Mouse (Mus musculus) kidney, adult 2 months (tissue): Measurements from ENCODE around the gene Uhrf2. TPM values are rescaled to one million over a fixed set of nuclear protein-coding genes. Genes with fewer than 3 reads are reported as not detected.
"Not testable (repeated sequence)": the region's sequence is repeated elsewhere in the genome, so short reads cannot be mapped to it uniquely, and the experiment has no call there.

Experiments
- DNase-seq: peaks from one replicate; pipeline ENCODE4 v3.0.0; 2021
- H3K27ac ChIP-seq: fragments of 200-500 bp; 2 replicates; pipeline ENCODE4 v1.5.1; 2012; ENCODE audit warnings: low read depth, low read length, control low read depth, inconsistent platforms; ENCODE audit not compliant: insufficient read depth
- H3K27me3 ChIP-seq: fragments of 200-500 bp; replicated peaks from 2 replicates; pipeline ENCODE4 v1.6.1; 2012; ENCODE audit warnings: mild to moderate bottlenecking, moderate library complexity, low read length, inconsistent platforms; ENCODE audit not compliant: control insufficient read depth, insufficient read depth
- H3K36me3 ChIP-seq: fragments of 200-500 bp; 2 replicates; pipeline ENCODE4 v1.6.1; 2012; ENCODE audit warnings: mild to moderate bottlenecking, moderate library complexity, low read length, inconsistent platforms; ENCODE audit not compliant: control insufficient read depth, insufficient read depth
- H3K4me1 ChIP-seq: fragments of 200-500 bp; 2 replicates; pipeline ENCODE4 v1.6.1; 2011; ENCODE audit warnings: low read length; ENCODE audit not compliant: control insufficient read depth, insufficient read depth
- H3K4me3 ChIP-seq: fragments of 200-500 bp; 2 replicates; pipeline ENCODE4 v1.5.1; 2011; ENCODE audit warnings: mild to moderate bottlenecking, low read depth, low read length, control low read depth; ENCODE audit not compliant: insufficient read depth
- CTCF ChIP-seq: fragments of 200-500 bp; conservative IDR thresholded peaks from 2 replicates; pipeline ENCODE4 v1.5.1; 2011; ENCODE audit warnings: low read depth, mild to moderate bottlenecking, control low read depth, low read length, moderate library complexity, mixed read lengths; ENCODE audit not compliant: insufficient read depth, insufficient read length
- POLR2A ChIP-seq: fragments of 200-500 bp; IDR thresholded peaks from one replicate; pipeline ENCODE4 v1.6.1; 2011; ENCODE audit warnings: low read depth, low read length, control low read depth
- WGBS: fragments of 180-500 bp; shearing (Covaris S2); methylation state at CpG from one replicate; pipeline ENCODE4 v1.1.7; 2018; 5-methylcytosine and 5-hydroxymethylcytosine counted together
- polyA plus RNA-seq: library from polyadenylated mRNA; depleted of rRNA; stranded (reverse); fragments of >200 nt; gene quantifications from 2 replicates; pipeline ENCODE4 v1.2.3, GENCODE M21; 2012

The Uhrf2 gene
- polyA plus RNA-seq, 1 experiment, result 26.5 TPM

DNA sequence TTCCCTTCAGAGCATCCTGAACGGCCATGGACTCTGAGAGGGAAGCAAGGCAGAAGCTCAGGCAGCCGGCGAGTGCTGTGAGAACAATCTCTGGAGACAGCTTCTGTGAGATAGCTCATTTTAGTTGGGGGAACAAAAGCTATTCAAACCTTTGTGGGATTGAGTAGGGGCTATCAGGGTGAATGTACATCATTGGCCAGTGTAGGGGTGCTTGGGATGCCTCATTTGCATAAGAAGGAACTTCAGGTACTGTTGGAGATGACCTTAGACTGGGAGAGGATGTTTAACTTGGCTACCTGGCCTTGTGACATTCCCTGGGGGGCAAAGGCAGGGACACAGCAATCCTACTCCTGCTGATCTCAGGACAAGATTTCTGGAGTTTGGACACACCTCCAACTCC lies 23.9 kb upstream of the Uhrf2 start:
- 83% methylated on average over 3 of the region's 3 CpGs for WGBS
- no peaks in the 10 kb centered on the region for H3K36me3 ChIP-seq
- H3K27ac ChIP-seq, result no peak overlapping the region
- no peaks in the 10 kb centered on the region for H3K4me1 ChIP-seq
- no peaks in the 10 kb centered on the region for H3K27me3 ChIP-seq
- no peak for DNase-seq
- no peak overlapping the region for H3K4me3 ChIP-seq
- TF ChIP-seq POLR2A, result no peak
- no peak for TF ChIP-seq CTCF

DNA sequence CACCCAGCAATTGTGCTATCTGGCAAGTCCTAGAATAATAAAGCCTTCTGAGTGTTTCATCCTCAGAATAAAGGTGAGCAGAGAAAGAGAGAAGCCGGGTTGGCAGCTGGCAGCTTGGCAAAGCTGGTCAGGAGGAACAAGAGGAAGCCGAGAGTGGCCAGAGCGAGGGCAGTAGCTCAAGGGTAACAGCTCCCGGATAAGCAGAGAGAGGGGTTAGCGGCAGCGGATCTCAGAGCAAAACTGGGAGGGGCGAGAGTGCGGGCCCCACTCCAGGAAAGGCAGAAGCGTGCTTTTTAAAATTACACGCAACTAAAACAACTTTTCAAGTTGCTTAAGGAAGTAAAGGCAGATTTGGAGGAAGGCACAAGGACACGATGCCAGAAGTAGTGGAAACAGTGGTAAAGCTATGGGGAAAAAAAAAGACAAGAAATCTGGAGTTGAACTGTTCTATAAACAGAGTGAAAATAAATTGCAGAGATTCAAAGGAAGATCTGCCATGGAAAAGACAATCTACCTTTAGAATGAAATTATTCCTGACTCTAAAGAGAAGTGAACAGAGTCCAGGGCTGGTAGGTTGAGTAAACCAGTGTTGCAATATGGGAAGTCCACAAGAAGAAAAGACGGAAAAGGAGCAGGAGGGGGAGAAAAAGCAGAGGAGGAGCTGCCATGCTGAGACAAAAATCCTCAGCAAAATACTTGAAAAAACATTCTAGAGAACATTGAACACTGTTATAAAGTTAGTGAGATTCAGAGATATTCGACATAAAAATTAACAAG lies 19.6 kb upstream of the Uhrf2 start:
- WGBS, result 52% methylated on average over 13 of the region's 13 CpGs
- Histone ChIP-seq H3K4me1 (no peaks in the 10 kb centered on the region), H3K4me3 (no peak overlapping the region), H3K27me3 (no peaks in the 10 kb centered on the region), H3K27ac (no peak overlapping the region), H3K36me3 (no peaks in the 10 kb centered on the region)
- DNase-seq, result no peak
- TF ChIP-seq POLR2A (no peak), CTCF (no peak)

DNA sequence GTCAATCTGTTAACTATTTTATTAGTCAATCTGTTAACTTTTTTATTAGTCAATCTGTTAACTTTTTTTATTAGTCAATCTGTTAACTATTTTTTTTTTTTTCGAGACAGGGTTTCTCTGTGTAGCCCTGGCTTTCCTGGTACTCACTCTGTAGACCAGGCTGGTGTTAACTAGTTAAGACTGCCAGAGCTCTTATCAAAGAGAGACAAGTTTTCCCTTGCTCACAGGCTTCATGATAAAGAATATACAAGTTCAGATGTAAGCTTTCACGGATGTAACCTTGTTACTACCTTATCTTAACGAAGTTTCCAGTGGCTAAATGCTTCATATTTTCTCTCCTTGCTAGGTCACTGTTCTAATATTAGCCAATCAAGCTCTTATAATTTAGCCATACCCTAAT lies 16.0 kb upstream of the Uhrf2 start:
- WGBS, result 77% methylated on average over 3 of the region's 3 CpGs
- H3K27me3 ChIP-seq, result no peaks in the 10 kb centered on the region
- TF ChIP-seq POLR2A (no peak), CTCF (no peak)

DNA sequence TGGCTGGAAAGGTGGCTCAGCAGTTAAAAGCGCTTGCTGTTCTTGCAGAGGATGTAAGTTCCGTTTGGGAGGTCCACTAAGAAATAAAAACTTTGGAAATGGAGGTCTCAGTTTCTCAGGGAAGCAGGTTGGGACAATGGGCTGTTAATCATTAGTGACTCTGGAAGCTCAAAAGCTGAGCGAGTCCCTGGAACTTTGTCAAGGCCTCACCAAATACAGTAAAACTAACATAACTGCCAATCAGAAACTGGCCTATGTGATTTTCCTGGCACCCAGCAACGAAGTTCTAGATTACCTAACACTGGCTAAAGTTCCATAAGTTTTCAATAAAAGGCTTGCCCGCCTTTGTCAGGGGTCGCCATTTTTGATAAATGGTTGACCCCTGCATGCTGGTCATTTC lies 14.2 kb upstream of the Uhrf2 start:
- Histone ChIP-seq H3K4me3 (no peak overlapping the region), H3K4me1 (peaks cover 3% of the 10 kb centered on the region; the same call in 1 of the 2 replicates), H3K36me3 (no peaks in the 10 kb centered on the region), H3K27me3 (no peaks in the 10 kb centered on the region), H3K27ac (no peak overlapping the region)
- 50% methylated on average over 6 of the region's 6 CpGs for WGBS
- TF ChIP-seq CTCF, result no peak
- no peak for TF ChIP-seq POLR2A
- peak; percentile 75 for DNase-seq

More for the DNA sequence above, 16.0 kb upstream of the Uhrf2 start:
- Histone ChIP-seq H3K27ac (no peak overlapping the region), H3K36me3 (no peaks in the 10 kb centered on the region), H3K4me1 (peaks cover 3% of the 10 kb centered on the region; the same call in 1 of the 2 replicates), H3K4me3 (no peak overlapping the region)
- no peak for DNase-seq

DNA sequence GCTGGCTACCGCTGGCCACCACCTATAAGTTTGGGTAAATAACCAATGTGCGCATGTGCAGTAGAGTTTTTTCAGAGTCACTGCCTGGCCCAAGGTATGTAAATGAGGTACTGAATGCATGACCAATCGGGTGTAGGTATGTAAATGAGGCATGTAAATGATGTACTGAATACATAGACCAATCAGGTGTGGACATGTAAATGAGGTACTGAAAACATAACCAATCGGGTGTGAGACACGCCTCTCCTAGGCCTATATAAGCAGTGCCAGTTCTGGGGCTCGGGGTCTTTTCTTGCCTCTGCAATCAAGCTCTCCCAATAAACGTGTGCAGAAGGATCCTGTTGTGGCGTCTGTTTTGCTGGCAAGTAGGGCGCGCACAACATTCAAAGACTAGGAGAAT lies 6.9 kb upstream of the Uhrf2 start:
- H3K27me3 ChIP-seq, H3K27ac ChIP-seq, H3K4me1 ChIP-seq, DNase-seq, H3K4me3 ChIP-seq, H3K36me3 ChIP-seq: not testable (repeated sequence)
- WGBS, result 96% methylated on average over 10 of the region's 10 CpGs

DNA sequence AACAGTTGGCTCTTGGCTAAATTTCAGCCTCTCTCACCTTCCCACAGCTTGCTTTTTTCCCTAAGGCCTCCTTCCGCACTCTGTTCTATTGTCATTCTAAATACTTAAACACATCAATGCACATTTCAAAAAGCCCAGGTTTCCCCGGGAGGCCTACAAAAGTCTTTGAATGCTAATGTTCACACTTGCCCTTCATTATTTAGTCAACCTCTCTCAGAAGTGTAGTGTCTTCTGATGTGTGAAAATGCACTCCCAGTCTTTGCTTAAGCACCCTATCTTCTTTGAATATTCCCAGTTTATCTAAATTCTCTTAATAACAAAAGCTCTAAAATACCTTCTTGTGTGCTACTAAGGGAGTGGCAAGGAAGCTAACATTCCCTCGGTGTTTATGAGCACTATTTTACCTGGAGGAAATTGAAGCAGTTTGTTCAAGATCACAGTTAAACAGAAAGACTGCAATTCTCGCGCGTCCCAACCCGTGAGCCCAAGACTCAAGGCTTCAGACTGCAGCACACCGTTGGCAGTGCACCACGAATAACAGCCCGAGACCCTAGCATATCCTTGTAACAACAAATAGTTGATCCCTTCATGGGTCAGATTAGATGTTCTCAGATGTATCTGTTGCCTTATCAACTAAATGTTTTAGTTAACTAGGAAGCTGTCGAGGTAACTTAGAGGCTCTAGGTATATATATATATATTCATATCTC lies 1.2 kb upstream of the Uhrf2 start:
- TF ChIP-seq POLR2A (no peak), CTCF (no peak)
- WGBS, result 75% methylated on average over 11 of the region's 11 CpGs
- peaks cover 17% of the 10 kb centered on the region for H3K4me1 ChIP-seq
- H3K4me3 ChIP-seq, result no peak overlapping the region
- no peaks in the 10 kb centered on the region for H3K36me3 ChIP-seq
- no peak for DNase-seq
- H3K27ac ChIP-seq, result no peak overlapping the region
- no peaks in the 10 kb centered on the region for H3K27me3 ChIP-seq

DNA sequence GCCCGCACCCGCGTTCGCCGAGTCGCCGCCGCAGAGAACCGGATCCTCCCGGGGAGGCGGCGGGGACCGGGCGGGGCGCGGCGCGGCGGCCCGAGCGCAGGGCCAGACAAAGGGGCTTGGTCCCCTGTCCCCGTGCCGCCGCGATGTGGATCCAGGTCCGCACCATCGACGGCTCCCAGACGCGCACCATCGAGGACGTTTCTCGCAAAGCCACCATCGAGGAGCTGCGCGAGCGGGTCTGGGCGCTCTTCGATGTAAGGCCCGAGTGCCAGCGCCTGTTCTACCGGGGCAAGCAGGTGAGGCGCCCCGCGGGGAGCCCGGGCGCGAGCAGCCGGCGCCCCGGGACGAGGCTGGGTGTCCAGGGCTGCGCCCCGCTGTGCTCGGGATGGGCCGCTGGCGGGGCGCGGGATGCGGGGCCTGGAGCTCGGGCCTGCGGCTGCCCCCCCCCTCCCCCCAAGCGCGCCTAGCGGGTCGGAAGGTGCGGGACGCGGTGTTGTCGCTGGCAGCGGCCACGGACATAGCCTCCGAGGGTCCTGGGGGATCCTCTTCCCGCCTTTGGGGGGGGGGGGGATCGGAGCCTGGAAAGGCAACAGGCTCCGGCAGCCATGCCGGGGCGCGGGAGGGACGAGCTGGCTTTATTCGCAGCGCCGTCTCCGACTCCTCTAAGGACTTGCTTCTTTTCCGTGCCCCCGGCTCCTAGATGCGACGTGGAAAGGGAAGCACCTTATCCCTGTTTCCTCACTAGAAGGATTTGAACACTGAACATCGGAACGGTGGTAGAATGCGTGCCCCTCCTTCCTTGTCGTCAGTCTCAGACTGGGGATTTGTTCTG lies 539 bp downstream of the Uhrf2 start:
- Histone ChIP-seq H3K27me3 (no peaks in the 10 kb centered on the region), H3K4me3 (peak overlapping the region; percentile 80), H3K4me1 (peaks cover 12% of the 10 kb centered on the region), H3K36me3 (no peaks in the 10 kb centered on the region), H3K27ac (peak overlapping the region; percentile 57)
- WGBS, result under 1% methylated on average over 91 of the region's 92 CpGs
- TF ChIP-seq POLR2A (no peak), CTCF (no peak)
- DNase-seq, result no peak
